Mouse (Mus musculus): Measurements from ENCODE around the gene Gna14. TPM values are rescaled to one million over a fixed set of nuclear protein-coding genes. Genes with fewer than 3 reads are reported as not detected.

The Gna14 gene
- polyA plus RNA-seq, 1 experiment = not detected

DNA sequence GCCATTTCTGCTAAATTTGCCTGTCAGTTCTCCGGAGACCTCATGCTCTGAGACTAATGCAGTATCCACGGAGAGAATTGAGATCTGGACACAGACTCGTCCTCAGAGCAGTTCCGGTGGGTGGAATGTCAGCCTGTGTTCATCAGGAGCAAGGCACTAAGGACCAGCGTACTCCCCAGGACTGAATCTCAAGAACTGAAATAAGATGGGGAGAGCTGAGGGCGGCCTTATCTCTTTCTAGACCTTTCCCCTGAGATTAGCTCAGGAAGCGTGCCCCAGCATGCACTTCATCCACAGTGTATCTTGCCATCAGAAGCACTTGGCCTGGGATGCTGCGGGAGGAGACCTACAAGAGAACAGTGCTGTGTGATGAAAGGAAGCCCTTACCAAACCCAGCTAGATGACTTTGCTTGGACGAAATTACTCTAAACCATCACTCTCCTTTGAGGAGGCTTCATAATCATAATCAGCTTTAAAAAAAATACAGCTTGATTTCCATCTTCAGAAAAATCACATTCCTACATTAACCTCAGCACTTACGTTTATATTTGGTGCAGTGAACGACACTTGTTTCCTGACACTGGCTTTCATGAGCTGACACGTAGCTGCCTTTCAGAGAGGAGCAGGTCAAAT, 41.9 kb downstream of the Gna14 start:
- TF ChIP-seq GATA1 (IDR thresholded peaks at IDR 0.05; ENCODE audit: borderline replicate concordance, low read length) (no peak), FLI1 (IDR thresholded peaks at IDR 0.05; ENCODE audit: low read length) (no peak)
- Histone ChIP-seq H3K4me1 (peaks cover 21% of the 10 kb centered on the region), H3K36me3 (replicated peaks; ENCODE audit: low read length) (peaks cover 6% of the 10 kb centered on the region), H3K9me3 (peaks cover 13% of the 10 kb centered on the region), H3K27me3 (replicated peaks) (no peaks in the 10 kb centered on the region), H3K4me3 (replicated peaks) (peak overlapping the region; percentile 70)

DNA sequence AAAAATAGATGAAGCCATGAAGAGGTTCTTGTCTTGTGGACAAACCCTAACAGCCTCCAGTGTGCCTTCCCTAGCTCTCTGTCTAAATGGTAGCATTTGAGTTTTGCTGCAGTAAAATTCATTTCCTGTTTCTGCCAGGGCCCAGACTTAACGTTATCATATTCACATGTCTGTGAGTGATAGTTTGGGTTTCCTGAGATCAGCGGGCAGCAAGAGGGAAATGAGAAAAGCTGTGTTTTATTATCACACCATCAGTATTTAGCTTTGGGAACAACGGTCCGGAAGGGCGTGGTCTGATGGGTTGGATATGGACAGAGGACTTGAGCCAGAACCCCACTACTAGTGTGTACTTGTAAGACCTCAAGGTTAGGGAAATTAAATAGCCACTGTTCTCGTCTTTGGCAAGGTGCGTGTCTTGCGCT, 42.6 kb downstream of the Gna14 start:
- peaks cover 11% of the 10 kb centered on the region for H3K9me3 ChIP-seq
- no peaks in the 10 kb centered on the region for H3K27me3 ChIP-seq (replicated peaks)
- H3K36me3 ChIP-seq (replicated peaks; ENCODE audit: low read length) = peaks cover 6% of the 10 kb centered on the region
- TF ChIP-seq FLI1 (IDR thresholded peaks at IDR 0.05; ENCODE audit: low read length) = no peak
- TF ChIP-seq GATA1 (IDR thresholded peaks at IDR 0.05; ENCODE audit: borderline replicate concordance, low read length) = no peak
- H3K4me1 ChIP-seq = peaks cover 21% of the 10 kb centered on the region
- H3K4me3 ChIP-seq (replicated peaks) = no peak overlapping the region

DNA sequence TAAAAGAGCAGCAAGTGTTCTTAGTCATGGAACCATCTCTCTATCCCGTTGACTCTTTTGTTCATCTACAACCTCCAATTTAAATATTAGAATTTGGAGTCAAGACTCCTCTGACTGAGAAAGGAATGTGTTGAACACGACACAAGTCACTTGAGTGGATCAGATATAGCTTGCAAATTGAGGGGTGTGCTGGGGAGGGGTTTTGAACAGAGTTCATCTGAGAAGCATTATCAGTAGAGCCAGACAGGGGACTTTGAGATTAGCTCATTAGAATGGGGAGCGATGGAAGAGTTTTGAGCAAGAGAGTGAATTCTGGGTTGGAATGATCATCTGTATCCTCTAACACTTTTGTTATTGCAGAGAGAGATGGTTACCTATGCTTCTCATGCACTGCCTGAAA, 46.5 kb downstream of the Gna14 start:
- no peaks in the 10 kb centered on the region for H3K36me3 ChIP-seq (replicated peaks; ENCODE audit: low read length)
- TF ChIP-seq FLI1 (IDR thresholded peaks at IDR 0.05; ENCODE audit: low read length) = no peak
- H3K9me3 ChIP-seq = no peaks in the 10 kb centered on the region
- peaks cover 18% of the 10 kb centered on the region for H3K4me1 ChIP-seq
- H3K27me3 ChIP-seq (replicated peaks) = no peaks in the 10 kb centered on the region
- no peak overlapping the region for H3K4me3 ChIP-seq (replicated peaks)

DNA sequence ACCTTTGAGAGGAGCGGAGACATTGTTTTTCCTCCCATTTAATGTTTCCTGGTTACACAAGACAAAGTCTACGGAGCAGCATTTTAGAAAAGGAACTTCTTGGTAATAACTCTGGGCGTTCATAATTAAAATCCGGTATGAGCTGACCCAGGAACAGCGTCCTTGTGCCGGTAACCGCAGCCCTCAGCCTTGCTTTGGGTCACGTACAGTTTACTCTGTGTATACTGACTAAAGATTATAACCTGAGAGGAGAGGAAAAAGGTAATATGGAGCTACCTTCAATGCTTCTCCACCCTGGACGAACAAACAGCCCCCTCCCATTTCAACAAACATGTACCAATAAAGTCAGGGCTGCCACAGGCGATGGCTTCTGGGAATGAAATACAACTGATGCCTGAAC, 48.7 kb downstream of the Gna14 start:
- Histone ChIP-seq H3K27me3 (replicated peaks) (no peaks in the 10 kb centered on the region), H3K4me1 (no peaks in the 10 kb centered on the region), H3K9me3 (no peaks in the 10 kb centered on the region), H3K4me3 (replicated peaks) (no peak overlapping the region), H3K36me3 (replicated peaks; ENCODE audit: low read length) (no peaks in the 10 kb centered on the region)
- TF ChIP-seq FLI1 (IDR thresholded peaks at IDR 0.05; ENCODE audit: low read length) (no peak), GATA1 (IDR thresholded peaks at IDR 0.05; ENCODE audit: borderline replicate concordance, low read length) (no peak)

DNA sequence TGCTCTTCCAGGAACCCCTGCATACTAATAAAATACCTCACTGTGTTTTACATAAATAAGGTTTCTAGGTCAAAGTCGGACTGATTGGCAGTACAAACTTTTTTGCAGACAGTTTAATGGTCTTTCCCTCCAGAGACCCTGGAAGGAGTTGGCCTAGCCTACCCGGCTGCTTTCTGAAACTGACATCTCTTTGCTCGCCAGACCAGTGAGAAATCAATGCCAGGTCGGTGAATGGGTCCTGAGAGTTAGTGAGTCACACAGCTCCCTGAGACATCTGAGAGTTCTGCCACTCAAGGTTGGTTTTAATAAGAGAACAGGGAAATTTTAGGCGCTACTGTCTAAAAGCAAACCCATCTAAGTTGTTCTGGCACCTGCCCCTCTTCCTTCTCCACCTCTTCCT, 49.1 kb downstream of the Gna14 start:
- Histone ChIP-seq H3K9me3 (no peaks in the 10 kb centered on the region), H3K4me3 (replicated peaks) (no peak overlapping the region), H3K36me3 (replicated peaks; ENCODE audit: low read length) (no peaks in the 10 kb centered on the region), H3K4me1 (no peaks in the 10 kb centered on the region), H3K27me3 (replicated peaks) (no peaks in the 10 kb centered on the region)
- TF ChIP-seq GATA1 (IDR thresholded peaks at IDR 0.05; ENCODE audit: borderline replicate concordance, low read length) (no peak), FLI1 (IDR thresholded peaks at IDR 0.05; ENCODE audit: low read length) (no peak)

DNA sequence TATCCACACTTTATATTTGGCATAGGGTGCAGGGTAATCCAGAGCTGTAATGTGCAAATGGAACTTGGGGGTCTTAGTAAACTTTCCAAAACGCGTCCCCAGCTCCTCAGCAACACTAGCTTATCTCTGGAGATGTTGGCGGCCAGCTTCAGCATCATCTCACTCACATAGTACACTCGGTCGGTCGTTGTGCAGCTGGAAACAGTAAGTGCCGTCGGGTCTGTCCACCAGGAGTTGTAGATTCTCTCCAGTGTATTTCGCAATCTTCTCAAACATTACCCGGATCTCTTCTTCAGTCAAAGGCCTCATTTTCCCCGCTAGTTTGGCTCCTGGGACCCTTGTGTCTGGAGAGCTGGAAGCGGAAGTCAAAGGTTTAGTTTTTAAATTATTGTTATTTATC, 55.2 kb downstream of the Gna14 start:
- Histone ChIP-seq H3K4me1 (no peaks in the 10 kb centered on the region), H3K36me3 (replicated peaks; ENCODE audit: low read length) (no peaks in the 10 kb centered on the region), H3K4me3 (replicated peaks) (no peak overlapping the region), H3K9me3 (no peaks in the 10 kb centered on the region), H3K27me3 (replicated peaks) (peaks cover 6% of the 10 kb centered on the region)
- TF ChIP-seq GATA1 (IDR thresholded peaks at IDR 0.05; ENCODE audit: borderline replicate concordance, low read length) = no peak
- no peak for TF ChIP-seq FLI1 (IDR thresholded peaks at IDR 0.05; ENCODE audit: low read length)

DNA sequence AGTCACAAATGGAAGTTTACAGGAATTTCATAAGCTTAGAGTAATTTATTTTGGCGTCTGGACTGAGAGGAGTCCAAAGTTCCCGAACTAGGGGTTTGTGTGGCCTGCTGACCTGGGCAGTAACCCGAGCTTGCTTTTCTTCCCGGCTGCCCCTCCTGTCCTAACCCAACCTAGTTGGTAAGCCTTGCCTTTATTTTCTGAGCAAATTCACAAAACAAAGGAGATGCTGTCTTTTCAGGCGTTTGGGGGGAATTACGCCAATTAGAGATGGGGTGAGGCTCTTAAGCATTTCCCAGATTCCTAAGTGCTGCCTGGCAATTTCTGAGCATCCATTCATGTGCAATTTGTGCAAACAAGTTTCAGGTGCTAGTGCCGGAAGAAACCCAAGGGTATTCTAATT, 55.9 kb downstream of the Gna14 start:
- Histone ChIP-seq H3K4me1 (no peaks in the 10 kb centered on the region), H3K4me3 (replicated peaks) (no peak overlapping the region), H3K27me3 (replicated peaks) (peaks cover 6% of the 10 kb centered on the region), H3K36me3 (replicated peaks; ENCODE audit: low read length) (no peaks in the 10 kb centered on the region), H3K9me3 (no peaks in the 10 kb centered on the region)
- no peak for TF ChIP-seq GATA1 (IDR thresholded peaks at IDR 0.05; ENCODE audit: borderline replicate concordance, low read length)
- TF ChIP-seq FLI1 (IDR thresholded peaks at IDR 0.05; ENCODE audit: low read length) = no peak

DNA sequence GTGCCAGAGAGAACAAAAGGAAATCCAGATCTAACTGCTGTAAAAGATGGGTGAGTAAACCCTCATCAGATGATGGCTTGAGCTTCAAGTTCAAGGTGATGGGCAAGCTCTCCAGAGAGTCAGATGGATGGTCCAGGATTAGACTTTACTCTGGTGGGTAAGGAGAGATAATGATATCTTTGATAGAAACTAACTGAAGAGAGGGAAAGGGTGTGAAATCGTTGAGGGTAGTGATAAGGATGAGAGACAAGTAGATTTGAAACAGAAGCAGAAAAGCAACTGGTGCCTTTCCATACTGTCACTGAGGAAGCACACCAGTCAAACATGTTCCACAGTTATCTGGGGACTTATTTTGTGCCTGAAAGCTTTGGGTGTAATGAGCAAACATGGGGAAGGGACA, 56.9 kb downstream of the Gna14 start:
- H3K4me1 ChIP-seq = no peaks in the 10 kb centered on the region
- TF ChIP-seq GATA1 (IDR thresholded peaks at IDR 0.05; ENCODE audit: borderline replicate concordance, low read length) (no peak), FLI1 (IDR thresholded peaks at IDR 0.05; ENCODE audit: low read length) (no peak)
- no peak overlapping the region for H3K4me3 ChIP-seq (replicated peaks)
- no peaks in the 10 kb centered on the region for H3K9me3 ChIP-seq
- H3K27me3 ChIP-seq (replicated peaks) = peaks cover 9% of the 10 kb centered on the region
- H3K36me3 ChIP-seq (replicated peaks; ENCODE audit: low read length) = no peaks in the 10 kb centered on the region

DNA sequence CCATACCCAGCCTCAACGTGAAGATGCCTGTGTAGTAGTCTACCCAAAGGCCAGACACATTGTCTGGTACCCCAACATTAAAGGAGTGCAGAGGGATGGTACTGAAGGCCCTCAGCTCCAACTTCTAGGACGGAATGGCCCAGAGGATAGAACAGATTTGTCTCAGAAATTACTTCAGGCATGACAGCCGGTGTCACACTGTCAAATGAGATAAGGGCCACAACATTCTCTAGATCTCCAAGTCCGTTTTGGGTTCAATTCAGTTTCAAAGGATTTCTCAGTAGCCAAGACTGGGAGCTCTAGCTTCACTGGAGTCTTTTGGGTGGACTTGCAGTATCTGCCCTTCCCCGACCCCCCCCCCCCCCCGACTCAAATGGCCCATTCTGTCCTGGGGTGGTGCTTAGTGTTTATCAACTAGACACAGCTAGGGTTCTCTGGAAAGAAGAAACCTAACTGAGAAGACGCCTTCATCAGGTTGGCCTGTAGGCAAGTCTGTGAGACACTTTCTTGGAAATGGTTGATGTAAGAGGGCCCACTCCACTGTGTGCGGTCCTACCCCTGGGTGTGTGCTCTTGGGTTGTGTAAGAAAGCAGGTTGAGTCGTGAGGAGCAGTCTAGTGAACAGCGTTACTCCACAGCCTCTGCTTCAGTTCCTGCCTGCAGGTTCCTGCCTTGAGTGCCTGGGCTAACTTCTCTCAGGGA, 59.4 kb downstream of the Gna14 start:
- no peak for TF ChIP-seq GATA1 (IDR thresholded peaks at IDR 0.05; ENCODE audit: borderline replicate concordance, low read length)
- TF ChIP-seq FLI1 (IDR thresholded peaks at IDR 0.05; ENCODE audit: low read length) = no peak
- Histone ChIP-seq H3K4me1 (no peaks in the 10 kb centered on the region), H3K27me3 (replicated peaks) (peaks cover 9% of the 10 kb centered on the region), H3K4me3 (replicated peaks) (no peak overlapping the region), H3K9me3 (no peaks in the 10 kb centered on the region), H3K36me3 (replicated peaks; ENCODE audit: low read length) (no peaks in the 10 kb centered on the region)

DNA sequence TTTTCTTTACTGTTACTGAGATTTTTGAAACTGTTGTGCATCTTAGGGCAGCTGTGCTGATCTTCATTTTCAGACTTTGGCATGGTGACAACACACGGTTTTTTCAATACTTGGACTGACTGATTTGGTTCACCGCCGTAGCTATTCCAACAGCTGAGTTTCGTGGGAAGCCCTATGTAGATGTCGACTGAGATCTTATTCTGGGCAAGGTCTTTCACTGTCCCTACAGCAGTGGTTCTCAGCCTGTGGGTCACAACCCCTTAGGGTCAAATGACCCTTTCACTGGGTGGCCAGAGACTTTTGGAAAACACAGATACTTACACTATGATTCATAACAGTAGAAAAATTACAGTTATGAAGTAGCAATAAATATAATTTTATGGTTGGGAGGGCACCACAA, 60.5 kb downstream of the Gna14 start:
- no peaks in the 10 kb centered on the region for H3K36me3 ChIP-seq (replicated peaks; ENCODE audit: low read length)
- no peaks in the 10 kb centered on the region for H3K4me1 ChIP-seq
- H3K4me3 ChIP-seq (replicated peaks) = no peak overlapping the region
- peaks cover 9% of the 10 kb centered on the region for H3K27me3 ChIP-seq (replicated peaks)
- no peak for TF ChIP-seq FLI1 (IDR thresholded peaks at IDR 0.05; ENCODE audit: low read length)
- TF ChIP-seq GATA1 (IDR thresholded peaks at IDR 0.05; ENCODE audit: borderline replicate concordance, low read length) = no peak
- no peaks in the 10 kb centered on the region for H3K9me3 ChIP-seq
